Mouse (Mus musculus) kidney, postnatal 10 days (tissue): ENCODE measurements around the gene Olfr128.
"Not testable (repeated sequence)": the region's sequence is repeated elsewhere in the genome, so short reads cannot be mapped to it uniquely, and the experiment has no call there.

Experiments used
- DNase-seq: peaks from one replicate; pipeline ENCODE4 v3.0.0; 2021; ENCODE audit warnings: mixed read lengths

Olfr128 gene

GRCm38 (mm10) chr17:37920248-37920647 lies at the start of gene Olfr128:
TSS of gene Olfr128 (plus strand) at chr17:37920548.
- no peak for DNase-seq

GRCm38 (mm10) chr17:37873830-37874229 lies 46.5 kb upstream of the Olfr128 start:
- DNase-seq, result no peak

GRCm38 (mm10) chr17:37900137-37900536 lies 20.2 kb upstream of the Olfr128 start, which contains the start of gene Olfr127:
TSS of gene Olfr127 (plus strand) at chr17:37900437.
- DNase-seq, result no peak

- DNase-seq, result not testable (repeated sequence)
Observed at GRCm38 (mm10) chr17:37906821-37907220, 13.5 kb upstream of the Olfr128 start.

DNA sequence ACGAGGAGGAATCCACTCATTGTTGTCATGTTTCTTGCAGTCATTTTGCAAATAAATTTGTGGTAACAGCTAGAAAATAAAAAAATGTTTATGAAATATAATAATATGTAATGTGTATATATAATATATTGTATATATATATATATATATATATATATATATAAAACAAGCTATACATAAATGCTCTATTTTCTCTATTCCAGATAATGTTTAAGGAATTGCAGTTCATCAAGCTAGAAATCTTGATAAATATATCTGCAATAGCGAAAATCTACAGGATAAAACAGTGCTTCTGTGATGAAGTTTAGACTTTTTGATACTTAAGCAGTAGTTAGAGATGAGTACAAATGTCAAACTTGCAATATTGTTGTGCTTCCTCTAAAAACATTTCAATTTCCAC lies 32.6 kb downstream of the Olfr128 start, which contains the start of gene Olfr761:
Olfr761 (minus strand) TSS at position 101 of the 400 bp plus-strand sequence.
- DNase-seq, result no peak

GRCm38 (mm10) chr17:37973591-37973990 lies 53.2 kb downstream of the Olfr128 start:
- no peak for DNase-seq
